Mouse (Mus musculus) lung, adult 2 months (tissue): ENCODE results near the gene Gm42688. TPM values are rescaled to one million over a fixed set of nuclear protein-coding genes. Genes with fewer than 3 reads are reported as not detected.

Experiments
- DNase-seq: peaks from one replicate; pipeline ENCODE4 v3.0.0; 2022
- H3K4me1 ChIP-seq: fragments of 200-500 bp; 2 replicates; pipeline ENCODE4 v1.6.1; 2011; ENCODE audit warnings: low read length; ENCODE audit not compliant: control insufficient read depth, insufficient read depth
- H3K4me3 ChIP-seq: fragments of 200-500 bp; replicated peaks from 2 replicates; pipeline ENCODE3; 2011; ENCODE audit warnings: low read depth, mild to moderate bottlenecking, control low read depth, low read length; ENCODE audit errors: extremely low read depth
- CTCF ChIP-seq: fragments of 200-500 bp; IDR thresholded peaks from 2 replicates; pipeline ENCODE4 v1.5.1; 2011; ENCODE audit warnings: mild to moderate bottlenecking, low read length, control low read depth; ENCODE audit not compliant: insufficient read depth
- POLR2A ChIP-seq: fragments of 200-500 bp; IDR thresholded peaks from 2 replicates; pipeline ENCODE4 v1.6.1; 2011; ENCODE audit warnings: low read depth, mild to moderate bottlenecking, control low read depth, low read length, borderline replicate concordance; ENCODE audit errors: extremely low read depth
- WGBS: fragments of 180-500 bp; shearing (Covaris S2); methylation state at CpG from one replicate; pipeline ENCODE4 v1.1.7; 2018; 5-methylcytosine and 5-hydroxymethylcytosine counted together
- polyA plus RNA-seq: library from polyadenylated mRNA; depleted of rRNA; stranded (reverse); fragments of >200 nt; gene quantifications from 2 replicates; pipeline ENCODE4 v1.2.3, GENCODE M21; 2012; rRNA removed

The Gm42688 gene
- 5.4 and 5.5 TPM in 2 replicates for polyA plus RNA-seq

GRCm38 (mm10) chr6:83101316-83101687 lies at the start of gene Gm42688, which contains the start of gene Ccdc142:
TSS of gene Gm42688 (plus strand) at chr6:83101617.
TSS of gene Ccdc142 (plus strand) at chr6:83101601.
- peaks cover 6% of the 10 kb centered on the region for H3K4me1 ChIP-seq
- peak within 1 kb of the TSS; percentile 85 for H3K4me3 ChIP-seq
- 1% methylated on average over 25 of the region's 25 CpGs for WGBS
- peak; percentile 68; the same call in 1 of the 2 replicates for TF ChIP-seq POLR2A
- peak; percentile 40; the same call in 1 of the 2 replicates for TF ChIP-seq CTCF
- DNase-seq, result peak; percentile 87

DNA sequence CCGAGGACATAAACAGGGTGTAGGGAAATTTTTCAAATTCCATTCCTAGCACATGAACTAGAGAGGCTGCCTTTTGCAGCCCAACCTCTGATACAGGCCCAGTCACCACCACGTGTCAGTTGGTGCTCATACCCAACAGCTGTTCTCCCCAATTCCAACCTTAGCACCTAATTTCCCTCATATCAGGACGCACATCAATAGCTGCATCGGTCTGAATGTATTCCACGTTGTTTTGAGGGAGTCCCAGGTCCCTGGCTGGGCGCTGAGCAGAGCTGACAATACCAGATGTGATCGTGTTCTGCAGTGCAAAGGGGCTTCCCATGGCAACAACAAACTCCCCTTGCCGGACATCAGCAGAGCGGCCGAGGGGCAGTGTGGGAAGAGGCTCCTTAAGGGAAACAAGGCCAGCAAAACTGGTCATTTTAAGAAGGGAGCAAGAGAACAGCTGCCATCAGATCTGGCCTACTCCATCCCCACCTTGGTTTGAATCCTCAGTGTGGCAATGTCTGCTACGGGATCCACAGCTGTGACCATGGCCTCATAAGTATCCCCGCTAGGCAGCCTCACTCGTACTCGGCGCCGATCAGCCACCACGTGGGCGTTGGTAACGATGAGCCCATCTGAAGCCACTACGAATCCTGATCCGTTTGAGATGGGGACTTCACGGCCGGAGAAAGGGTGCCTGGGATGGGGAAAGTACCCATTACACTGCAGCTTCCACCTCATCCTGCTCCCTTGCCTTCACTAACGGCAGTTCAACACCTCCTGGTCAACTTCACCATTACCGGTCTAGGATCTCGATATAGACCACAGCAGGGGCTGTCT lies 48.1 kb upstream of the Gm42688 start:
- Histone ChIP-seq H3K4me3 (peak overlapping the region; percentile 73), H3K4me1 (peaks cover 12% of the 10 kb centered on the region)
- no peak for TF ChIP-seq CTCF
- no peak for TF ChIP-seq POLR2A
- DNase-seq, result peak; percentile 21
- WGBS, result 4% methylated on average over 26 of the region's 26 CpGs

- Histone ChIP-seq H3K4me1 (peaks cover 12% of the 10 kb centered on the region), H3K4me3 (peak within 1 kb of the TSS; percentile 73)
- peak; percentile 75 for TF ChIP-seq POLR2A
- TF ChIP-seq CTCF, result no peak
- DNase-seq, result peak; percentile 94
- under 1% methylated on average over 64 of the region's 64 CpGs for WGBS
Observed at GRCm38 (mm10) chr6:83054074-83054851, 47.2 kb upstream of the Gm42688 start, which contains the start of gene Aup1. TSS of gene Aup1 (plus strand) at chr6:83054521.

DNA sequence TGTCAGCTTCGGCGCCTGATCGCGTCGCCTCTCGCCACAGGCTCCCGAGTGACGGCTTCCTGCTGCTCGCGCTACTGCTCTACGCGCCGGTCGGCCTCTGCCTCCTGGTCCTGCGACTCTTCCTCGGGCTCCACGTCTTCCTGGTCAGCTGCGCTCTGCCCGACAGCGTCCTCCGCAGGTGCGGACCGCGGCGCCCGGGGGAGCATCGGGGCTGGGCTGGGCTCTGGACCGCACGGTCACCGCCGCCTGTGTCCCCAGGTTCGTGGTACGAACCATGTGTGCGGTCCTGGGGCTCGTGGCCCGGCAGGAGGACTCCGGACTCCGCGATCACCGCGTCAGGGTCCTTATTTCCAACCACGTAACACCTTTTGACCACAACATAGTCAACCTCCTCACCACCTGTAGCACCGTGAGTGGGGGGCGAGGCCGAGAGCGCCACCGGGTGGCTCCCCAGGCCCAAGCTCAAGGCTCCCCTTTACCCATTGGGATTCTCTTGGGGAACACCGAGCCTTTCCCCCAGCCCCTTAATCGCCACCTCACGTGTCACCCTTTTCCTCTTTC lies 46.5 kb upstream of the Gm42688 start, which contains the start of gene Htra2:
Gene Htra2 (minus strand): TSS at position 403 of the 561 bp plus-strand sequence.
- TF ChIP-seq CTCF (no peak), POLR2A (no peak)
- no peak for DNase-seq
- H3K4me3 ChIP-seq, result peak within 1 kb of the TSS; percentile 73
- peaks cover 12% of the 10 kb centered on the region for H3K4me1 ChIP-seq
- WGBS, result under 1% methylated on average over 50 of the region's 50 CpGs

GRCm38 (mm10) chr6:83057790-83058189 lies 43.6 kb upstream of the Gm42688 start, which contains the start of gene Dqx1:
TSS of gene Dqx1 (plus strand) at chr6:83057844.
- no peak for DNase-seq
- 45% methylated on average over 3 of the region's 3 CpGs for WGBS
- H3K4me3 ChIP-seq, result no peak within 1 kb of the TSS
- peaks cover 10% of the 10 kb centered on the region for H3K4me1 ChIP-seq
- TF ChIP-seq CTCF (no peak), POLR2A (peak; percentile 14; the same call in 1 of the 2 replicates)

GRCm38 (mm10) chr6:83058725-83059124 lies 42.7 kb upstream of the Gm42688 start:
- whole genome bisulfite sequencing, result 78% methylated on average over 2 of the region's 2 CpGs
- DNase-seq, result no peak
- Histone ChIP-seq H3K4me1 (peaks cover 5% of the 10 kb centered on the region), H3K4me3 (no peak overlapping the region)
- TF ChIP-seq CTCF (no peak), POLR2A (no peak)

DNA sequence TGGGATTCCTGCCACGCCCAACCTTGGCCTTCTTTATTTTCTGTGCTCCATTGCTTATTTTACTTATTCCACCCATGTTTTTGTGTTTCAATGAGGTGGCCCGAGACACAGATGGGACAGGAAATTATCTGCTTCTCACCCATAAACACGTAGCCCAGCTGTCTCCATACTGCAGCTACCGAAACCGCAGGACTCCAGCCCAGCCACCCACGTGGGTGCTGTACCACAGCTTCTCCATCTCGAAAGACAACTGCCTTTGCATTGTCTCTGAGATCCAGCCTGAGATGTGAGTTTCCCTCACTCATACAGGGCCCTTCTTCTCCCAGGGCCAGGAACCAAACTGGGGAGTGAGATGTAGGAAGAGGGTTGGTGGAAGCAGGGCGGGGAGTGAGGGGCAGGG lies 35.4 kb upstream of the Gm42688 start:
- TF ChIP-seq POLR2A (no peak), CTCF (no peak)
- 45% methylated on average over 8 of the region's 8 CpGs for whole genome bisulfite sequencing
- no peak overlapping the region for H3K4me3 ChIP-seq
- DNase-seq, result no peak
- peaks cover 12% of the 10 kb centered on the region; the same call in 1 of the 2 replicates for H3K4me1 ChIP-seq

DNA sequence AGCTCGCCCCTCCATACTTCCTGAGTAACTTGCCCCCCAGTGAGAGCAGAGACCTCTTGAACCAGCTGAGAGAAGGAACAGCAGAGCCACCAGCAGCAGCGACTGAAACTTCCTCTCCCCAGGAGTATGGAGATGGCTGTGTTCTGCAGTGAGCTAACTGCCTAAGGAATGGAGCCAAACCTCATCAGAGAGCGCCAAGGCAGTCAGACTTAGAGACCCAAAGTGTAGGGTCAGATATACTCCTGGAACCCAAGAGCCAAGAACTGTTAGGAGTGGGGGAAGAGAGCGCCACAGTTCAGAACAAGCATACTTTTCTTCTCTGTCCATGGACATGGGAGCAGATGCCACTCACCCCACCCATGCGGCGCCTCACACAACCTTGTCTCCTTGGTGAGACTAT lies 35.0 kb upstream of the Gm42688 start:
- Histone ChIP-seq H3K4me1 (peaks cover 12% of the 10 kb centered on the region; the same call in 1 of the 2 replicates), H3K4me3 (no peak overlapping the region)
- 44% methylated on average over 6 of the region's 6 CpGs for WGBS
- no peak for TF ChIP-seq POLR2A
- no peak for TF ChIP-seq CTCF
- no peak for DNase-seq

- Histone ChIP-seq H3K4me1 (peaks cover 12% of the 10 kb centered on the region; the same call in 1 of the 2 replicates), H3K4me3 (no peak overlapping the region)
- WGBS, result 32% methylated on average over 8 of the region's 8 CpGs
- TF ChIP-seq CTCF (no peak), POLR2A (no peak)
- DNase-seq, result no peak
Observed at GRCm38 (mm10) chr6:83068221-83068620, 33.2 kb upstream of the Gm42688 start.
